Mouse (Mus musculus): ENCODE results near the gene Abl1. TPM values are rescaled to one million over a fixed set of nuclear protein-coding genes. Genes with fewer than 3 reads are reported as not detected.

Gene Abl1
- polyA plus RNA-seq, 1 experiment from 2014 or later: 14.5 TPM

GRCm38 (mm10) chr2:31706531-31706930, 18.4 kb downstream of the Abl1 start:
- no peak for ATAC-seq (ENCODE audit: low read depth)

GRCm38 (mm10) chr2:31712716-31713115, 24.5 kb downstream of the Abl1 start:
- Histone ChIP-seq H3K9me3 (ENCODE audit: control insufficient read depth, low read length) (no peaks in the 10 kb centered on the region), H3K36me3 (ENCODE audit: control insufficient read depth, insufficient read depth, low read length) (no peaks in the 10 kb centered on the region), H3K27ac (ENCODE audit: low read depth, low read length) (no peak overlapping the region), H3K4me3 (ENCODE audit: low read depth, low read length) (no peak overlapping the region), H3K4me2 (ENCODE audit: low read depth, low read length) (no peak overlapping the region), H3K27me3 (ENCODE audit: control insufficient read depth, insufficient read depth, low read length) (no peaks in the 10 kb centered on the region), H3K9ac (replicated peaks; ENCODE audit: low read depth, low read length) (no peak overlapping the region), H3K4me1 (ENCODE audit: control insufficient read depth, insufficient read depth, low read length) (no peaks in the 10 kb centered on the region)
- no peak for ATAC-seq (ENCODE audit: low read depth)
- WGBS: 98% methylated on average over 2 of the region's 2 CpGs

More at GRCm38 (mm10) chr2:31706531-31706930, 18.4 kb downstream of the Abl1 start:
- H3K4me2 ChIP-seq (ENCODE audit: low read depth, low read length): no peak overlapping the region
- WGBS: 75% methylated on average over 2 of the region's 2 CpGs
- no peaks in the 10 kb centered on the region for H3K9me3 ChIP-seq (ENCODE audit: control insufficient read depth, low read length)
- H3K4me1 ChIP-seq (ENCODE audit: control insufficient read depth, insufficient read depth, low read length): no peaks in the 10 kb centered on the region
- H3K27ac ChIP-seq (ENCODE audit: low read depth, low read length): no peak overlapping the region
- H3K36me3 ChIP-seq (ENCODE audit: control insufficient read depth, insufficient read depth, low read length): no peaks in the 10 kb centered on the region; the same call in 1 of the 2 replicates
- no peak overlapping the region for H3K9ac ChIP-seq (replicated peaks; ENCODE audit: low read depth, low read length)
- H3K27me3 ChIP-seq (ENCODE audit: control insufficient read depth, insufficient read depth, low read length): no peaks in the 10 kb centered on the region
- H3K4me3 ChIP-seq (ENCODE audit: low read depth, low read length): no peak overlapping the region

DNA sequence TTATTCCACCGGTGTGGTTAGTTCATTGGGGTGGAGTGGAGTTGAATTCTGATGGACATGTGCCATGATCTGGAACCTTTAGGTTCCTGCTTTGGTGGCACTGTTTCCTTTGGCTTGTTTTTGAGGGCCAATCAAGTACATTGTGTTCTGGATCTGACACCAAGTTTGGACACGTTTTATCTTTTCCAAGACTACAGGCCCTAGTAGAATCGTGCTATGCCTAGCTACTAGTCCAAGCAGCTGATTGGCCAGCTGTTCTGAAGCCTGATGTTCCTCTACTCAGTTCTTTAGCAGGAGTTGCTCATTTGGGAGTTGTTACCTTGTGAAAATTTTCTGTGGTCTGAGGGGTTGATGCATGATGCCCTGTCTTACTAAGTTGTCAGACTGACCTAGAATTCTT, 25.6 kb downstream of the Abl1 start:
- H3K27me3 ChIP-seq (ENCODE audit: control insufficient read depth, insufficient read depth, low read length): no peaks in the 10 kb centered on the region
- H3K4me1 ChIP-seq (ENCODE audit: control insufficient read depth, insufficient read depth, low read length): no peaks in the 10 kb centered on the region
- H3K36me3 ChIP-seq (ENCODE audit: control insufficient read depth, insufficient read depth, low read length): no peaks in the 10 kb centered on the region
- H3K4me2 ChIP-seq (ENCODE audit: low read depth, low read length): no peak overlapping the region
- H3K9ac ChIP-seq (replicated peaks; ENCODE audit: low read depth, low read length): no peak overlapping the region
- no peak overlapping the region for H3K27ac ChIP-seq (ENCODE audit: low read depth, low read length)
- WGBS: 94% methylated on average over 3 of the region's 3 CpGs
- H3K4me3 ChIP-seq (ENCODE audit: low read depth, low read length): no peak overlapping the region
- ATAC-seq (ENCODE audit: low read depth): no peak
- H3K9me3 ChIP-seq (ENCODE audit: control insufficient read depth, low read length): no peaks in the 10 kb centered on the region

- ATAC-seq (ENCODE audit: low read depth): no peak
- Histone ChIP-seq H3K36me3 (ENCODE audit: control insufficient read depth, insufficient read depth, low read length) (no peaks in the 10 kb centered on the region), H3K27ac (ENCODE audit: low read depth, low read length) (no peak overlapping the region), H3K4me2 (ENCODE audit: low read depth, low read length) (no peak overlapping the region), H3K27me3 (ENCODE audit: control insufficient read depth, insufficient read depth, low read length) (no peaks in the 10 kb centered on the region), H3K9ac (replicated peaks; ENCODE audit: low read depth, low read length) (no peak overlapping the region), H3K4me3 (ENCODE audit: low read depth, low read length) (no peak overlapping the region), H3K9me3 (ENCODE audit: control insufficient read depth, low read length) (no peaks in the 10 kb centered on the region), H3K4me1 (ENCODE audit: control insufficient read depth, insufficient read depth, low read length) (no peaks in the 10 kb centered on the region)
- WGBS: 97% methylated on average over 4 of the region's 4 CpGs
These were observed 26.6 kb downstream of the Abl1 start for GRCm38 (mm10) chr2:31714780-31715179.

GRCm38 (mm10) chr2:31715985-31716384, 27.8 kb downstream of the Abl1 start:
- Histone ChIP-seq H3K4me3 (ENCODE audit: low read depth, low read length) (no peak overlapping the region), H3K27me3 (ENCODE audit: control insufficient read depth, insufficient read depth, low read length) (no peaks in the 10 kb centered on the region), H3K4me2 (ENCODE audit: low read depth, low read length) (no peak overlapping the region), H3K27ac (ENCODE audit: low read depth, low read length) (no peak overlapping the region), H3K9ac (replicated peaks; ENCODE audit: low read depth, low read length) (no peak overlapping the region), H3K36me3 (ENCODE audit: control insufficient read depth, insufficient read depth, low read length) (no peaks in the 10 kb centered on the region), H3K4me1 (ENCODE audit: control insufficient read depth, insufficient read depth, low read length) (no peaks in the 10 kb centered on the region), H3K9me3 (ENCODE audit: control insufficient read depth, low read length) (no peaks in the 10 kb centered on the region)
- WGBS: 93% methylated on average over 7 of the region's 7 CpGs
- ATAC-seq (ENCODE audit: low read depth): no peak

- no peak overlapping the region for H3K9ac ChIP-seq (replicated peaks; ENCODE audit: low read depth, low read length)
- H3K9me3 ChIP-seq (ENCODE audit: control insufficient read depth, low read length): no peaks in the 10 kb centered on the region
- H3K4me2 ChIP-seq (ENCODE audit: low read depth, low read length): no peak overlapping the region
- H3K27me3 ChIP-seq (ENCODE audit: control insufficient read depth, insufficient read depth, low read length): no peaks in the 10 kb centered on the region
- 82% methylated on average over 6 of the region's 6 CpGs for WGBS
- no peaks in the 10 kb centered on the region for H3K4me1 ChIP-seq (ENCODE audit: control insufficient read depth, insufficient read depth, low read length)
- H3K36me3 ChIP-seq (ENCODE audit: control insufficient read depth, insufficient read depth, low read length): no peaks in the 10 kb centered on the region
- no peak for ATAC-seq (ENCODE audit: low read depth)
- H3K4me3 ChIP-seq (ENCODE audit: low read depth, low read length): no peak overlapping the region
- H3K27ac ChIP-seq (ENCODE audit: low read depth, low read length): no peak overlapping the region
These were observed 31.2 kb downstream of the Abl1 start for GRCm38 (mm10) chr2:31719202-31719880.

GRCm38 (mm10) chr2:31719944-31720343, 31.8 kb downstream of the Abl1 start:
- Histone ChIP-seq H3K27me3 (ENCODE audit: control insufficient read depth, insufficient read depth, low read length) (no peaks in the 10 kb centered on the region), H3K36me3 (ENCODE audit: control insufficient read depth, insufficient read depth, low read length) (no peaks in the 10 kb centered on the region), H3K27ac (ENCODE audit: low read depth, low read length) (no peak overlapping the region), H3K9me3 (ENCODE audit: control insufficient read depth, low read length) (no peaks in the 10 kb centered on the region), H3K9ac (replicated peaks; ENCODE audit: low read depth, low read length) (no peak overlapping the region), H3K4me3 (ENCODE audit: low read depth, low read length) (no peak overlapping the region), H3K4me2 (ENCODE audit: low read depth, low read length) (no peak overlapping the region), H3K4me1 (ENCODE audit: control insufficient read depth, insufficient read depth, low read length) (no peaks in the 10 kb centered on the region)
- WGBS: 83% methylated on average over 2 of the region's 2 CpGs
- ATAC-seq (ENCODE audit: low read depth): no peak

- no peak overlapping the region for H3K27ac ChIP-seq (ENCODE audit: low read depth, low read length)
- H3K9me3 ChIP-seq (ENCODE audit: control insufficient read depth, low read length): no peaks in the 10 kb centered on the region
- H3K27me3 ChIP-seq (ENCODE audit: control insufficient read depth, insufficient read depth, low read length): no peaks in the 10 kb centered on the region
- H3K4me2 ChIP-seq (ENCODE audit: low read depth, low read length): no peak overlapping the region
- 70% methylated on average over 4 of the region's 4 CpGs for WGBS
- H3K4me1 ChIP-seq (ENCODE audit: control insufficient read depth, insufficient read depth, low read length): no peaks in the 10 kb centered on the region
- no peak for ATAC-seq (ENCODE audit: low read depth)
- no peak overlapping the region for H3K4me3 ChIP-seq (ENCODE audit: low read depth, low read length)
- no peak overlapping the region for H3K9ac ChIP-seq (replicated peaks; ENCODE audit: low read depth, low read length)
- H3K36me3 ChIP-seq (ENCODE audit: control insufficient read depth, insufficient read depth, low read length): no peaks in the 10 kb centered on the region
These were observed 32.6 kb downstream of the Abl1 start for GRCm38 (mm10) chr2:31720783-31721182.

DNA sequence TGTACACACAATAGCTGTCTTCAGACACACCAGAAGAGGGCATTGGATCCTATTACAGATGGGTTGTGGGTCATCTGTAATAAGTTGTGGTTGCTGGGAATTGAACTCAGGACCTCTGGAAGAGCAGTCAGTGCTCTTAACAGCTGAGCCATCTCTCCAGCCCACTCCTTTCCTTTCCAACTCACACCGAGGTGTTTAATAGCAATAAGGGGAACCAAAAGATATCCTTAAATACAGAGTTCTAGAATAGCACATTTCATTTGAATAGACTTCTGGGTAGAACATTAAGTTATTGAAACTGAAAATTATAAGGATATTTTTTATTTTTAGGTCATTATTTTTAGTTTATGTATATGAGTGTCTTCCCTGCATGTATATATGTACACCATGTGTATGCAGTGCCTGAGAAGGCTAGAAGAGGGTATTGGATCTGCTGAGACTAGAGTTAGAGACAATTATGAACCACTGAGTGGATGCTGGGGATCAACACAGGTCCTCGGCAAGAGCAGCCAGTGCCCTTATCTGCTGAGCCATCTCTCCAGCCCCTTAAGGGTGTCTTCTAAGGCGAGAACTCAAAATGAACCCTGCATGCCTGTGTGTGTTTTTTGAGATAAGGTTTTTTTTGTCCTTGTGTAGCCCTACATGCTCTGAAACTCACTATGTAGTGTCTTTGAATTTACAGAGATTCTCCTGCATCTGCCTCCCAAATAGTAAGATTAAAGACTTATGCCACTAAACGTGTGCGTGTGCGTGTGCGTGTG, 36.7 kb downstream of the Abl1 start:
- no peaks in the 10 kb centered on the region for H3K27me3 ChIP-seq (ENCODE audit: control insufficient read depth, insufficient read depth, low read length)
- H3K9ac ChIP-seq (replicated peaks; ENCODE audit: low read depth, low read length): no peak overlapping the region
- H3K27ac ChIP-seq (ENCODE audit: low read depth, low read length): no peak overlapping the region
- H3K36me3 ChIP-seq (ENCODE audit: control insufficient read depth, insufficient read depth, low read length): no peaks in the 10 kb centered on the region
- H3K4me3 ChIP-seq (ENCODE audit: low read depth, low read length): no peak overlapping the region
- no peaks in the 10 kb centered on the region for H3K4me1 ChIP-seq (ENCODE audit: control insufficient read depth, insufficient read depth, low read length)
- over 99% methylated on average over 7 of the region's 7 CpGs for WGBS
- H3K9me3 ChIP-seq (ENCODE audit: control insufficient read depth, low read length): no peaks in the 10 kb centered on the region
- no peak for ATAC-seq (ENCODE audit: low read depth)
- no peak overlapping the region for H3K4me2 ChIP-seq (ENCODE audit: low read depth, low read length)
